Mouse (Mus musculus): ENCODE data around the gene 9230104L09Rik. TPM values are rescaled to one million over a fixed set of nuclear protein-coding genes. Genes with fewer than 3 reads are reported as not detected.

9230104L09Rik gene
- total RNA-seq (2014; rRNA removed) (0.67 TPM in 1 of 2 replicates, not detected in the other), polyA plus RNA-seq (2015; fragmentation: Nextera tagmentation; extraction: Ambion mirVana) (not detected in 2 replicates)

DNA sequence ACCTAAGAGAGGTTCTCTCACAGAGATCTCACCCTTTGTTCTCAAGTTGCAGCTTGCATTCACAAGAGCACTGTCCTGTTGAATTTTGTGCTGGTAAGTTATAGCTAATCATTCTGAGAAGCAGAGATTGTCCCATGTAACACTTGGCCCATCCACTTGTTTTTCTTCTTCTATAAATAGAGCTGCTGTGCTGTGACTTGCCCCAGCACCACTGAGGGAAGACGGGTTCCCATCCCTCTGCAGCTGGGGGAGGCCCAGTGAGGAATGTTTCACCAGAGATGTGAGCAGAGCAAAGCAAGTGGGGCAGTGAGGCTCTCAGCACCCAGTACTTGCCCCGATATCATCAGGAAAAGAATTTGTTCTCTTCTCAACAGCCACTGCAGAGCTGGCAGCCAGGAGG lies at the start of gene 9230104L09Rik:
TSS of gene 9230104L09Rik (minus strand) at position 73 of the 400 bp plus-strand sequence.
- no peak for TF ChIP-seq CTCF (IDR thresholded peaks at IDR 0.05; ENCODE audit: low read depth)
- Histone ChIP-seq H3K4me1 (ENCODE audit: insufficient read depth) (no peaks in the 10 kb centered on the region), H3K36me3 (ENCODE audit: insufficient read depth) (no peaks in the 10 kb centered on the region), H3K27me3 (ENCODE audit: insufficient read depth, low read length) (no peaks in the 10 kb centered on the region), H3K27ac (ENCODE audit: low read depth, low read length) (no peak within 1 kb of the TSS), H3K9me3 (ENCODE audit: low read length) (no peaks in the 10 kb centered on the region), H3K4me3 (ENCODE audit: low read depth, low read length) (no peak within 1 kb of the TSS), H3K4me2 (ENCODE audit: low read depth) (no peak within 1 kb of the TSS), H3K9ac (no peak within 1 kb of the TSS)
- no peak for ATAC-seq
- DNase-seq: no peak
- WGBS: 71% methylated on average over 2 of the region's 2 CpGs

DNA sequence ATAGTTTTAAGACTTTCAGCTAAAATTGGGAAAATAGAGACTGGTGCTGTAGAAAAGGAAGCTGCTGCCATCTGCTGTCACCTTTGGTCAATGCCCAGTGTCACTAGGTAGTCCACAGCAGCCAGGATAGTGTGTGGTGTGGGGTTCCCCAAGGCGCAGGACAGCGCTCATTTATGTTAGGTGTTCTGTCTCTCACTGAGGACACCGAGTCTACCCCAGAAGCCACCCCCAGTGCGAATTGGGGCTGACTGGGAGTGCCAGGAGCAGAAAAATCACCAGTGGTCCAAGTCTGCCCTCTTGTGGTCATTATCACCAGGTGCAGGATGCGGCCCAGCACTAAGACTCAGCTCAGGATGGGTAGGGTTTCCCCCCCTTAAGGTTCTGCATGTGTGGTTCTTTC lies 37.4 kb upstream of the 9230104L09Rik start:
- peak overlapping the region; percentile 15; the same call in 1 of the 2 replicates for H3K4me2 ChIP-seq (ENCODE audit: low read depth)
- WGBS: 11% methylated on average over 5 of the region's 5 CpGs

GRCm38 (mm10) chr2:148900305-148900704 lies 35.5 kb upstream of the 9230104L09Rik start:
- DNase-seq (no peak), ATAC-seq (no peak)
- Histone ChIP-seq H3K4me1 (ENCODE audit: insufficient read depth) (no peaks in the 10 kb centered on the region), H3K9me3 (ENCODE audit: low read length) (no peaks in the 10 kb centered on the region), H3K4me2 (ENCODE audit: low read depth) (no peak overlapping the region), H3K27ac (ENCODE audit: low read depth, low read length) (no peak overlapping the region), H3K27me3 (ENCODE audit: insufficient read depth, low read length) (no peaks in the 10 kb centered on the region), H3K9ac (no peak overlapping the region), H3K36me3 (ENCODE audit: insufficient read depth) (no peaks in the 10 kb centered on the region), H3K4me3 (ENCODE audit: low read depth, low read length) (no peak overlapping the region)
- 67% methylated on average over 4 of the region's 4 CpGs for WGBS
- TF ChIP-seq CTCF (IDR thresholded peaks at IDR 0.05; ENCODE audit: low read depth): no peak

More for the DNA sequence above, 37.4 kb upstream of the 9230104L09Rik start:
- H3K4me3 ChIP-seq (ENCODE audit: low read depth, low read length): no peak overlapping the region
- ATAC-seq (peak; percentile 69), DNase-seq (peak; percentile 46)
- H3K27me3 ChIP-seq (ENCODE audit: insufficient read depth, low read length): no peaks in the 10 kb centered on the region
- no peak overlapping the region for H3K27ac ChIP-seq (ENCODE audit: low read depth, low read length)
- no peak overlapping the region for H3K9ac ChIP-seq
- no peaks in the 10 kb centered on the region for H3K9me3 ChIP-seq (ENCODE audit: low read length)
- H3K4me1 ChIP-seq (ENCODE audit: insufficient read depth): no peaks in the 10 kb centered on the region
- peak; percentile 75 for TF ChIP-seq CTCF (IDR thresholded peaks at IDR 0.05; ENCODE audit: low read depth)
- no peaks in the 10 kb centered on the region for H3K36me3 ChIP-seq (ENCODE audit: insufficient read depth)

DNA sequence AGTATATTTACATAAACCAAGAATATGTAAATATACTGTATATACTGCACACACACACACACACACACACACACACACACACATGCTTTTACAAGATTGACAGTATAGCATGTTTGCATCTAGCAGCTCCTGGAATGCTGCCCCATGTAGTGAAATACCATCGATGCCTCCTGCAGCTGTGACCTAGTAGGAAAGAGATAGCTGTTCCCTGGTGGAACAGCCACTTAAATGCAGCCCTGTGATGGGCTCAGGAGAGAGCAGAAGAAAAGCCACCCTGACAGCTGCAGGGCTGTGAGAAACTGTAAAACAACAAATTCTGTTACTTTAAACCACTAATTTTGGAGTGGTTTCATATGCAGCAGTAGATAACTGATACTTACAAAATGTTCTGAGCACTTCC lies 31.4 kb upstream of the 9230104L09Rik start:
- Histone ChIP-seq H3K27me3 (ENCODE audit: insufficient read depth, low read length) (no peaks in the 10 kb centered on the region), H3K9me3 (ENCODE audit: low read length) (no peaks in the 10 kb centered on the region), H3K9ac (no peak overlapping the region), H3K36me3 (ENCODE audit: insufficient read depth) (no peaks in the 10 kb centered on the region), H3K4me1 (ENCODE audit: insufficient read depth) (no peaks in the 10 kb centered on the region), H3K4me2 (ENCODE audit: low read depth) (no peak overlapping the region), H3K27ac (ENCODE audit: low read depth, low read length) (no peak overlapping the region), H3K4me3 (ENCODE audit: low read depth, low read length) (no peak overlapping the region)
- no peak for DNase-seq
- 79% methylated on average over 1 of the region's 1 CpGs for WGBS
- ATAC-seq: no peak
- TF ChIP-seq CTCF (IDR thresholded peaks at IDR 0.05; ENCODE audit: low read depth): no peak

DNA sequence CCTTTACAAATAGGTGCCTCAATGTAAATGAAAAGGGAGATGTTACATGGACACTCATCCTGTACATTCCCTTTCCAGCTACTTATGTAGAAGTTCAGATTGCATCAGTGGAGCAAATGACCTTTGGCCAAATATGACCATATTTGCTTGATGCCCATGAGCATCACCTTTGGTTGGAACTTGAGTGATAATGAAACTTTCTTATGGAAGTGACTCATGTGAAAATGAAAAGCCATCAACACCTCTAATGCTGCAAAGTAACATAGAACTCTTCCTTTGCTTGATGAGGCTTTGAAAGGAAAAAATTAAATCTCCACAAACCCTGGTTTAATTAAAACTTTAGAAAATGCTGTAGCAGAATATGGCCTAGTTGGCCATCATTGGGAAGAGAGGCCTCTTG lies 28.3 kb upstream of the 9230104L09Rik start:
- no peak for DNase-seq
- H3K27ac ChIP-seq (ENCODE audit: low read depth, low read length): no peak overlapping the region
- H3K27me3 ChIP-seq (ENCODE audit: insufficient read depth, low read length): no peaks in the 10 kb centered on the region
- H3K4me1 ChIP-seq (ENCODE audit: insufficient read depth): no peaks in the 10 kb centered on the region
- no peak overlapping the region for H3K4me2 ChIP-seq (ENCODE audit: low read depth)
- no peak for TF ChIP-seq CTCF (IDR thresholded peaks at IDR 0.05; ENCODE audit: low read depth)
- no peak overlapping the region for H3K4me3 ChIP-seq (ENCODE audit: low read depth, low read length)
- H3K9me3 ChIP-seq (ENCODE audit: low read length): no peaks in the 10 kb centered on the region
- no peak overlapping the region for H3K9ac ChIP-seq
- H3K36me3 ChIP-seq (ENCODE audit: insufficient read depth): no peaks in the 10 kb centered on the region
- no peak for ATAC-seq

GRCm38 (mm10) chr2:148890021-148890851 lies 25.4 kb upstream of the 9230104L09Rik start:
- no peak for TF ChIP-seq CTCF (IDR thresholded peaks at IDR 0.05; ENCODE audit: low read depth)
- no peak overlapping the region for H3K4me2 ChIP-seq (ENCODE audit: low read depth)
- peak; percentile 65 for DNase-seq
- no peaks in the 10 kb centered on the region for H3K4me1 ChIP-seq (ENCODE audit: insufficient read depth)
- ATAC-seq: peak; percentile 94
- no peak overlapping the region for H3K9ac ChIP-seq
- no peak overlapping the region for H3K4me3 ChIP-seq (ENCODE audit: low read depth, low read length)
- no peaks in the 10 kb centered on the region for H3K36me3 ChIP-seq (ENCODE audit: insufficient read depth)
- H3K9me3 ChIP-seq (ENCODE audit: low read length): no peaks in the 10 kb centered on the region
- no peaks in the 10 kb centered on the region for H3K27me3 ChIP-seq (ENCODE audit: insufficient read depth, low read length)
- peak overlapping the region; percentile 48; the same call in 1 of the 2 replicates for H3K27ac ChIP-seq (ENCODE audit: low read depth, low read length)
- 5% methylated on average over 5 of the region's 5 CpGs for WGBS

DNA sequence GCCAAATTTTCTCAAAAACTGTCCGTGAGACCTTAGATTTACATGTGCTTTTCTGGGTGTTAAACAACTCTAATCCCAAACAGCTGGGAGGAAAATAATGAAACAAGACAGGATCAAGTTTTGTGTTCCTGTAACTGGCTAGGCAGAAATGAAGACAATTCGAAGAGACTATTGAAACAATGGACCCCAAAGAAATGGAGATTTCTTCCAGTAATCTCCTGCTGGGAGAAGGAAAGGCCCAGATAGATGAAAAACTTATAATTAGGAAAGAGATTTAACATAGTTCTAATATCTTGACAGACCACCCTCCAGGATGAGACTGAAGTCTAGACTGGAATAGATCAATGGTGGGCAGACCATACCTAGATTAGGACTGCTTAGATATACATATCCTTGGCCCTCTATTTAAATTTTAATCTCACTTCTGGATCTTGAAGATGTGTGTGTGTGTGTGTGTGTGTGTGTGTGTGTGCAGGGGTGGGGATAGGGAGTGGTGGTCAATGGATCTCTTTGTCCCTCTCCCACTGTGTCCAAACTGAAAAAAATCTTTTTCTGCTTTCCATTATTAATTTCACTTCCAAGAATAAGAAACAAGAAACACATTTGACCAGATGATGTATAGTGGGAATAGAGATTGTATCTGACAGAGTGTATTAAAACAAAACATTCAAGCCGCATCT lies 24.6 kb upstream of the 9230104L09Rik start:
- H3K9ac ChIP-seq: no peak overlapping the region
- H3K4me1 ChIP-seq (ENCODE audit: insufficient read depth): no peaks in the 10 kb centered on the region
- ATAC-seq (peak; percentile 55), DNase-seq (no peak)
- no peaks in the 10 kb centered on the region for H3K9me3 ChIP-seq (ENCODE audit: low read length)
- H3K27ac ChIP-seq (ENCODE audit: low read depth, low read length): peak overlapping the region; percentile 48
- no peaks in the 10 kb centered on the region for H3K27me3 ChIP-seq (ENCODE audit: insufficient read depth, low read length)
- no peak overlapping the region for H3K4me2 ChIP-seq (ENCODE audit: low read depth)
- H3K4me3 ChIP-seq (ENCODE audit: low read depth, low read length): no peak overlapping the region
- no peak for TF ChIP-seq CTCF (IDR thresholded peaks at IDR 0.05; ENCODE audit: low read depth)
- no peaks in the 10 kb centered on the region for H3K36me3 ChIP-seq (ENCODE audit: insufficient read depth)
- 6% methylated on average over 3 of the region's 3 CpGs for WGBS

Data from forebrain, postnatal 0 days (tissue).